ENCODE assay signal across 8 mouse cellular contexts in genomic region chr3:86141366-86141765, GRCm38 (mm10). TPM values are rescaled to one million over a fixed set of nuclear protein-coding genes. Genes with fewer than 3 reads are reported as not detected.
DNase-seq lines count a peak whose midpoint lies in the region; ATAC-seq and TF ChIP-seq lines count a peak whose summit lies in the region.

No protein-coding gene starts in this region.

- no peak for DNase-seq in gastrocnemius, adult 2 months
- DNase-seq in gastrocnemius, postnatal 25 days: no peak
- no peak for DNase-seq in G1E (ENCODE audit: low spot score)
- peak; percentile 27 for DNase-seq in forebrain, embryonic 14.5 days (ENCODE audit: low spot score)
- DNase-seq in retina, embryonic 14.5 days (ENCODE audit: low spot score): peak; percentile 15
- no peak for DNase-seq in right cerebral cortex, adult 2 months (ENCODE audit: low spot score in 2 of 2)
- DNase-seq in spleen, adult 12 weeks (ENCODE audit: low spot score): no peak

- intact Hi-C loops in gastrocnemius, adult 2 months (cut with DNase I): loop anchor here (5.0 to 10.0 kb wide), 2 partner anchors 569 to 1383 kb away; partner anchors contain the start of genes Etv3 and Gatb

- no peaks in the 10 kb centered on the region for H3K9me3 ChIP-seq in G1E (replicated peaks)
- H3K9me3 ChIP-seq in forebrain, embryonic 14.5 days (replicated peaks; ENCODE audit: control insufficient read depth, low read length): no peaks in the 10 kb centered on the region
- no peaks in the 10 kb centered on the region for H3K9me3 ChIP-seq in limb, embryonic 15.5 days

- H3K4me2 ChIP-seq in forebrain, embryonic 14.5 days (ENCODE audit: low read length): peak overlapping the region; percentile 70
- H3K4me2 ChIP-seq in limb, embryonic 15.5 days: peak overlapping the region; percentile 62

- 15% methylated on average over 7 of the region's 7 CpGs for WGBS in forebrain, embryonic 14.5 days
- WGBS in limb, embryonic 15.5 days: 8% methylated on average over 7 of the region's 7 CpGs

- peaks cover 33% of the 10 kb centered on the region for H3K4me1 ChIP-seq in G1E (ENCODE audit: insufficient read depth, low read depth, low read length)
- H3K4me1 ChIP-seq in forebrain, embryonic 14.5 days (ENCODE audit: control insufficient read depth, insufficient read depth, low read length): peaks cover 8% of the 10 kb centered on the region
- peaks cover 18% of the 10 kb centered on the region for H3K4me1 ChIP-seq in limb, embryonic 15.5 days

- H3K4me3 ChIP-seq in gastrocnemius, adult 2 months: peak overlapping the region; percentile 98
- H3K4me3 ChIP-seq in G1E (ENCODE audit: low read depth, low read length): peak overlapping the region; percentile 96
- H3K4me3 ChIP-seq in forebrain, embryonic 14.5 days (ENCODE audit: low read depth, low read length): peak overlapping the region; percentile 90
- peak overlapping the region; percentile 70 for H3K4me3 ChIP-seq in limb, embryonic 15.5 days

- TF ChIP-seq CTCF in gastrocnemius, adult 2 months (IDR thresholded peaks at IDR 0.05): no peak
- no peak for TF ChIP-seq CTCF in G1E (IDR thresholded peaks at IDR 0.05; ENCODE audit: low read depth, low read length)

- no peaks in the 10 kb centered on the region for H3K27me3 ChIP-seq in G1E (ENCODE audit: insufficient read depth, low read length)
- H3K27me3 ChIP-seq in forebrain, embryonic 14.5 days (replicated peaks; ENCODE audit: control insufficient read depth, insufficient read depth, low read length): no peaks in the 10 kb centered on the region
- H3K27me3 ChIP-seq in limb, embryonic 15.5 days: no peaks in the 10 kb centered on the region

- peak overlapping the region; percentile 93 for H3K27ac ChIP-seq in gastrocnemius, adult 2 months
- H3K27ac ChIP-seq in forebrain, embryonic 14.5 days (ENCODE audit: low read depth, low read length): no peak overlapping the region
- peak overlapping the region; percentile 5; the same call in 1 of the 2 replicates for H3K27ac ChIP-seq in limb, embryonic 15.5 days

- ATAC-seq in G1E (ENCODE audit: extremely low read depth, insufficient number of reproducible peaks, low FRiP score, poor library complexity, severe bottlenecking): no peak
- no peak for ATAC-seq in forebrain, embryonic 14.5 days
- no peak for ATAC-seq in limb, embryonic 15.5 days (ENCODE audit: insufficient number of reproducible peaks, low FRiP score, low TSS enrichment, low read depth)

- peak overlapping the region; percentile 100 for H3K9ac ChIP-seq in forebrain, embryonic 14.5 days (ENCODE audit: low read length)
- peak overlapping the region; percentile 76 for H3K9ac ChIP-seq in limb, embryonic 15.5 days

- peaks cover 58% of the 10 kb centered on the region for H3K36me3 ChIP-seq in G1E (replicated peaks)
- peaks cover 48% of the 10 kb centered on the region for H3K36me3 ChIP-seq in forebrain, embryonic 14.5 days (ENCODE audit: control insufficient read depth, insufficient read depth, low read length)
- H3K36me3 ChIP-seq in limb, embryonic 15.5 days: peaks cover 41% of the 10 kb centered on the region

RNA-seq across cellular contexts. Expression of gene Rps3a1, which starts 1.1 kb away (rescaled TPM):
- 100 to 1,000 TPM; 405 to 499 TPM for total RNA-seq in gastrocnemius, adult 2 months (2021)
- 100 to 1,000 TPM; 337 to 372 TPM for total RNA-seq in gastrocnemius, postnatal 25 days (2021)
- 451 and 470 TPM in 2 replicates for total RNA-seq in G1E (2014; fragmentation: Nextera tagmentation)
- 886 and 1,461 TPM in 2 replicates for total RNA-seq in G1E (2017)
- polyA plus RNA-seq in G1E (2012): 23.2 and 80.9 TPM in 2 replicates
- 802 and 926 TPM in 2 replicates for polyA plus RNA-seq in forebrain, embryonic 14.5 days (2014; fragmentation: Nextera tagmentation; extraction: Ambion mirVana)
- polyA plus RNA-seq in limb, embryonic 15.5 days (2015; fragmentation: Nextera tagmentation; extraction: Ambion mirVana): 1,155 and 1,318 TPM in 2 replicates

Comparison
In these comparisons a context has a peak if more than half of its experiments do, and no peak if none do; other contexts are left out.
1. DNase-seq: peak in forebrain, embryonic 14.5 days (single experiment) and retina, embryonic 14.5 days (single experiment); none in gastrocnemius, adult 2 months (single experiment), gastrocnemius, postnatal 25 days (single experiment), G1E (single experiment), right cerebral cortex, adult 2 months (0 of 2) and spleen, adult 12 weeks (single experiment).
2. Peak in every context shown above with its lines, with median percentiles within 50 percentile points of each other: H3K4me3 ChIP-seq.